Mouse (Mus musculus) bone marrow macrophage, adult 2 months (primary cell): Measurements from ENCODE around the gene Ddr2.

Experiments
- CTCF ChIP-seq: IDR thresholded peaks from 2 replicates; pipeline ENCODE4 v1.5.1; 2012; ENCODE audit warnings: low read depth, mild to moderate bottlenecking, low read length, moderate library complexity
- POLR2A ChIP-seq: IDR thresholded peaks from 2 replicates; pipeline ENCODE4 v1.6.1; 2012; ENCODE audit warnings: mild to moderate bottlenecking, low read depth, low read length, borderline replicate concordance

GRCm38 (mm10) chr1:170084151-170084796, 26.3 kb downstream of the Ddr2 start:
- TF ChIP-seq CTCF: no peak
- TF ChIP-seq POLR2A: no peak
